Mouse (Mus musculus) intestine, postnatal 0 days (tissue): Measurements from ENCODE around the gene Soga3. TPM values are rescaled to one million over a fixed set of nuclear protein-coding genes. Genes with fewer than 3 reads are reported as not detected.

Source experiments
- ATAC-seq: fragments of 200-750 bp; cut with Nextera tagmentation; 2 replicates; pipeline ENCODE4 v1.8.0; 2017; ENCODE audit warnings: mild to moderate bottlenecking, moderate TSS enrichment, moderate library complexity
- H3K27ac ChIP-seq: fragments of 300-500 bp; sonication (generic); 2 replicates; pipeline ENCODE4 v1.5.1; 2014; ENCODE audit warnings: mild to moderate bottlenecking, low read depth, low read length, moderate library complexity
- H3K27me3 ChIP-seq: fragments of 300-500 bp; sonication (generic); replicated peaks from 2 replicates; pipeline ENCODE4 v1.6.1; 2014; ENCODE audit warnings: low read length, mixed read lengths; ENCODE audit not compliant: control insufficient read depth, insufficient read depth
- H3K36me3 ChIP-seq: fragments of 300-500 bp; sonication (generic); 2 replicates; pipeline ENCODE4 v1.6.1; 2014; ENCODE audit warnings: mild to moderate bottlenecking, moderate library complexity; ENCODE audit not compliant: control insufficient read depth, insufficient read depth
- H3K4me1 ChIP-seq: fragments of 300-500 bp; sonication (generic); replicated peaks from 2 replicates; pipeline ENCODE4 v1.6.1; 2014; ENCODE audit warnings: antibody characterized with exemption, low read length, mixed read lengths; ENCODE audit not compliant: control insufficient read depth, insufficient read depth
- H3K4me2 ChIP-seq: fragments of 300-500 bp; sonication (generic); replicated peaks from 2 replicates; pipeline ENCODE4 v1.6.1; 2014; ENCODE audit warnings: low read depth, mild to moderate bottlenecking, moderate library complexity
- H3K4me3 ChIP-seq: fragments of 300-500 bp; sonication (generic); 2 replicates; pipeline ENCODE4 v1.5.1; 2014; ENCODE audit warnings: low read depth, low read length
- H3K9ac ChIP-seq: fragments of 300-500 bp; sonication (generic); 2 replicates; pipeline ENCODE4 v1.6.1; 2014; ENCODE audit warnings: mild to moderate bottlenecking, low read depth, low read length
- H3K9me3 ChIP-seq: fragments of 300-500 bp; sonication (generic); 2 replicates; pipeline ENCODE4 v1.6.1; 2016; ENCODE audit warnings: mixed run types; ENCODE audit not compliant: control insufficient read depth
- CTCF ChIP-seq: sonication (generic); IDR thresholded peaks from 2 replicates; pipeline ENCODE4 v1.5.1; 2016; ENCODE audit warnings: low read depth, mild to moderate bottlenecking, control low read depth, antibody characterized with exemption, moderate library complexity
- WGBS: fragments of 180-500 bp; shearing (Covaris S2); extraction: QIAGEN DNeasy Blood & Tissue Kit; methylation state at CpG from one replicate; pipeline ENCODE4 v1.1.7; 2014; 5-methylcytosine and 5-hydroxymethylcytosine counted together
- polyA plus RNA-seq: library from polyadenylated mRNA; unstranded; fragments of >200 nt; fragmentation: Nextera tagmentation; extraction: Ambion mirVana; gene quantifications from 2 replicates; pipeline ENCODE4 v1.2.1, GENCODE M21; 2015

Soga3 gene
- polyA plus RNA-seq, 1 experiment from 2014 or later = 2.2 TPM

DNA sequence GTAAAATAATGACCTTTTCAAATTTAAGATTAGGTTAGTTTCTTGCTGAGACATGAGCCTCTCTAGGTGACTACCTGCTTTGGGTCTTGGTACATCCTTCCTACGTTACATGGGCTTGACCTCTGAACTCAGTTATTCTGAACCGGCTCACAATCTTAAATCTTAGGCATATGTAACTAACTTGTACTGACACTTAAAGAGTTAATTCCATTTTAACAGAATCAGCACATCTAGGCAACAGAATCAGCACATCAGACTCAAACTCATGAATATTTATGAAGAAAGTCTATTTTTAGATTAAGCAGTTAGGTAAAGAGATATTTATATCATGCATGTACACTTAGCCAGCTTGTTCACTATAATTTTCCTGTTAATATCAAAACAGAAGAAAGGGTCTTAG lies 73.8 kb downstream of the Soga3 start:
- ATAC-seq = no peak
- no peak for TF ChIP-seq CTCF
- WGBS = 76% methylated on average over 2 of the region's 2 CpGs

DNA sequence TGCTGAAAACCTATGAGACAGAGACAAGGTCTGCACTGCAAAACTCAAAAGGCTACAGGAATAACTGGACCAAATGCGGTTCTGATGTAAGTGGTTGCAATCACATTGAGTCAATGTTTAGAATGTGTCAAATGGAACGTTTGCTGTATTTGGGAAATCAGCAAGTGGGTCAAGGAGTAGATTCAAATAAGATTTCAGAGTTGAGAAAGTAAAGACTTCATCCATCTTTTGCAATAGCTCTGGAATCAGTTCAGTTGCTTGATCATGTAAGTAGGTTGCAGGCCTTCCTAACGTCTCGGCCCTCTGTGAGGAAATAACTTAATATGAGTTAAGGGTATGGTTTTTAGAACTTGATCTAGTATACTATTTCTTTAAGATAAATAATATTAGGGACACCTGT lies 81.7 kb downstream of the Soga3 start:
- Histone ChIP-seq H3K4me1 (no peaks in the 10 kb centered on the region), H3K9me3 (no peaks in the 10 kb centered on the region), H3K27ac (no peak overlapping the region), H3K36me3 (no peaks in the 10 kb centered on the region), H3K4me3 (no peak overlapping the region), H3K27me3 (no peaks in the 10 kb centered on the region), H3K9ac (no peak overlapping the region), H3K4me2 (no peak overlapping the region)
- TF ChIP-seq CTCF = no peak
- ATAC-seq = no peak
- 87% methylated on average over 4 of the region's 4 CpGs for WGBS

More for the DNA sequence above, 73.8 kb downstream of the Soga3 start:
- Histone ChIP-seq H3K4me2 (no peak overlapping the region), H3K9me3 (no peaks in the 10 kb centered on the region), H3K9ac (no peak overlapping the region), H3K27ac (no peak overlapping the region), H3K27me3 (no peaks in the 10 kb centered on the region), H3K4me1 (no peaks in the 10 kb centered on the region), H3K4me3 (no peak overlapping the region), H3K36me3 (no peaks in the 10 kb centered on the region)

DNA sequence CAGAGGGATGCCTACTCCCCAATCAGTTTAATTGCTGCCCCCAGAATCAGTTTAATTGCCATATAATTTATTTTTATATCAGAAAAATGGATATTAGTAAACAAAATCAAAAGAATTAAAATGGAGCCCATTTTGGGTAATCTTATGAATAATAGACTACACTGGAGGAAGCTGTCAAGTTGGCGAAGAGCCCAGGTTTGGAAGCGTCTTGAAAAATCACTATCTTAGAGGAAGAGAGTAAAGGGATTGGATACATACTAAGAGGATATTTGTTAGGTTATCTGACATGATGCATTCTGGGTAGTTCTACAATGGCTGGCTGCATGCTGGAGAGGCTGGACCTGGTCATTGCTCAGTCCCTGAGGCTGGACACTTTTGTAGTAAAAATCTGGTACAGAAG lies 87.6 kb downstream of the Soga3 start:
- TF ChIP-seq CTCF = no peak
- H3K4me1 ChIP-seq = no peaks in the 10 kb centered on the region
- H3K4me3 ChIP-seq = no peak overlapping the region
- ATAC-seq = no peak
- 75% methylated on average over 2 of the region's 2 CpGs for WGBS
- no peak overlapping the region for H3K9ac ChIP-seq
- H3K27me3 ChIP-seq = no peaks in the 10 kb centered on the region
- H3K9me3 ChIP-seq = no peaks in the 10 kb centered on the region
- H3K36me3 ChIP-seq = no peaks in the 10 kb centered on the region
- H3K27ac ChIP-seq = no peak overlapping the region
- no peak overlapping the region for H3K4me2 ChIP-seq

Other genes starting within 250 kb of the Soga3 start
- gene 2310057J18Rik, start 157.5 kb upstream of the Soga3 start, polyA plus RNA-seq = 0.16 TPM in 1 of 2 replicates, not detected in the other
- gene Gm49353, start 55.1 kb downstream of the Soga3 start, polyA plus RNA-seq = 0.25 TPM in 2 replicates
- gene 9330159F19Rik, start 67.8 kb downstream of the Soga3 start, polyA plus RNA-seq = 0.46 and 0.59 TPM in 2 replicates
- 20.3 and 23.5 TPM in 2 replicates for gene Echdc1, start 169.3 kb downstream of the Soga3 start, polyA plus RNA-seq
- gene Rnf146, start 218.6 kb downstream of the Soga3 start, polyA plus RNA-seq = 25.1 and 25.9 TPM in 2 replicates